ENCODE assay signal across 9 mouse cellular contexts in genomic region chr8:48740147-48740881, GRCm38 (mm10).
DNase-seq lines count a peak whose midpoint lies in the region; ATAC-seq and TF ChIP-seq lines count a peak whose summit lies in the region.
"Had no signal": no experiment of that assay in that cellular context is flagged by ENCODE, and none has a peak within 500 bp of the region (broad histone marks: within the 10 kb centered on the region; RNA-seq: fewer than 3 reads in every experiment).

No protein-coding gene starts in this region.

- H3K4me2 ChIP-seq in forebrain, embryonic 13.5 days, result peak overlapping the region; percentile 56

- no peak for TF ChIP-seq POLR2A in kidney, adult 2 months (IDR thresholded peaks at IDR 0.05; ENCODE audit: low read depth, low read length)

- 37% methylated on average over 23 of the region's 23 CpGs for WGBS in forebrain, embryonic 13.5 days
- WGBS in kidney, adult 2 months, result 71% methylated on average over 23 of the region's 23 CpGs

- intact Hi-C loops in left cerebral cortex, postnatal 4 days (cut with DNase I), result no loop called here

- peak overlapping the region; percentile 46 for H3K9ac ChIP-seq in forebrain, embryonic 13.5 days

- DNase-seq in left cerebral cortex, adult 18-20 months (ENCODE audit: low spot score in 2 of 2), result peak; percentile 3 to 23
- DNase-seq in left cerebral cortex, postnatal 4 days, result no peak
- DNase-seq in left cerebral cortex, adult 8-10 months (ENCODE audit: low spot score in 2 of 2), result peak; percentile 11 to 23
- peak; percentile 56 to 70 for DNase-seq in right cerebral cortex, postnatal 10 days (ENCODE audit: low spot score in 2 of 2)
- DNase-seq in kidney, adult 2 months, result no peak
- no peak for DNase-seq in adrenal gland, adult 2 months
- DNase-seq in lung, postnatal 25 days (ENCODE audit: low spot score), result no peak

- ATAC-seq in forebrain, embryonic 13.5 days, result peak; percentile 66

- peaks cover 26% of the 10 kb centered on the region for H3K4me1 ChIP-seq in forebrain, embryonic 13.5 days
- H3K4me1 ChIP-seq in kidney, adult 2 months (ENCODE audit: control insufficient read depth, insufficient read depth, low read length), result no peaks in the 10 kb centered on the region

- H3K27ac ChIP-seq in forebrain, embryonic 13.5 days, result no peak overlapping the region
- no peak overlapping the region for H3K27ac ChIP-seq in kidney, adult 2 months (ENCODE audit: insufficient read depth, low read depth, low read length)

- H3K9me3 ChIP-seq in forebrain, embryonic 13.5 days (replicated peaks), result no peaks in the 10 kb centered on the region

- H3K27me3 ChIP-seq in forebrain, embryonic 13.5 days, result no peaks in the 10 kb centered on the region
- no peaks in the 10 kb centered on the region for H3K27me3 ChIP-seq in kidney, adult 2 months (replicated peaks; ENCODE audit: control insufficient read depth, insufficient read depth, low read length)

- H3K36me3 ChIP-seq in forebrain, embryonic 13.5 days (ENCODE audit: poor library complexity, severe bottlenecking), result no peaks in the 10 kb centered on the region
- H3K36me3 ChIP-seq in kidney, adult 2 months (ENCODE audit: control insufficient read depth, insufficient read depth, low read length), result no peaks in the 10 kb centered on the region
- H3K36me3 ChIP-seq: G1E had no signal

- H3K4me3 ChIP-seq in forebrain, embryonic 13.5 days, result peak overlapping the region; percentile 29
- H3K4me3 ChIP-seq in kidney, adult 2 months (ENCODE audit: insufficient read depth, low read depth, low read length), result no peak overlapping the region

- TF ChIP-seq CTCF in kidney, adult 2 months (conservative IDR thresholded peaks at IDR 0.05; ENCODE audit: insufficient read depth, insufficient read length, low read depth, low read length), result no peak

Comparison
In these comparisons a context has a peak if more than half of its experiments do, and no peak if none do; other contexts are left out.
1. DNase-seq: peak in left cerebral cortex, adult 18-20 months (2 of 2), left cerebral cortex, adult 8-10 months (2 of 2) and right cerebral cortex, postnatal 10 days (2 of 2); none in left cerebral cortex, postnatal 4 days (single experiment), kidney, adult 2 months (single experiment), adrenal gland, adult 2 months (single experiment) and lung, postnatal 25 days (single experiment).